Mouse (Mus musculus) naive thymus-derived CD4-positive, alpha-beta T cell, adult 2 months (primary cell): ENCODE data around the gene Cdkn2b.

Source experiments
- DNase-seq: peaks from one replicate; pipeline ENCODE4 v3.0.0-alpha.2; 2011; ENCODE audit warnings: low read depth

Gene Cdkn2b

DNA sequence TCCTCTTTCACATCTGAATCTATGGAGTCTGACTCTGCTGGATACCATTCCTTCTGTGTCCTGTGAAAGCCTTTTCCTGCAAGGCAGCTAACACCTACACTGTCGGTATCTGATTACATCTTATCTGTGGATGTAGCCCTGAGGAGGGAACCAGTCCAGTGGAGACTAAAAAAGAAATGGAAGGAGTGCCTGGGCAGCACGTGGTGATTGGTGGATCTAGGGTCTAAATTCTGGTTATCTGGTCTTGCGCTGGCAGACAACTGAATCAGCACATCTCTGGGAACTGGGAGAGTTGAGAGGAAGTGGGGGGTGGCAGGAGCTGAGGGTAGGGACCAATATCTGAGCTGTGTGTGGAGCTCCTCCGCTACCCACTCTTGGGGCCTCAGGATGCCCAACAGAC lies 21.8 kb downstream of the Cdkn2b start:
- no peak for DNase-seq

DNA sequence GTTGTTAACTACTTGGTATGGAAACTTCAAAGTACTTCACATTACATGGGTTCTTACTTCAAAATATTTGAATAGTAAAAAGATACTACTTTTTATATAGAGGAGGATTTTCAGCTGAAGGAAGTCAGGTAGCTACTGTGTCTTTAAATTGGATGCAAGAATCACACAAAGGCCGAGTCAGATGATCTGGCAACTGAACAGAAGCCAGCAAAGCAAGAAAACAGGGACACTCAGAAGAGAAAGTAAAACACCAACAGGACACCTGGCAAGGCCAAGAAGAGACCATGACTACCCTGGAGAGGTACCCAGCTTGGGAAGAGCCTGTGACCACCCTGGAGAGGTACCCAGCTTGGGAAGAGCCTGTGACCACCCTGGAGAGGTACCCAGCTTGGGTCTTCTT lies 24.3 kb downstream of the Cdkn2b start:
- DNase-seq, result no peak

DNA sequence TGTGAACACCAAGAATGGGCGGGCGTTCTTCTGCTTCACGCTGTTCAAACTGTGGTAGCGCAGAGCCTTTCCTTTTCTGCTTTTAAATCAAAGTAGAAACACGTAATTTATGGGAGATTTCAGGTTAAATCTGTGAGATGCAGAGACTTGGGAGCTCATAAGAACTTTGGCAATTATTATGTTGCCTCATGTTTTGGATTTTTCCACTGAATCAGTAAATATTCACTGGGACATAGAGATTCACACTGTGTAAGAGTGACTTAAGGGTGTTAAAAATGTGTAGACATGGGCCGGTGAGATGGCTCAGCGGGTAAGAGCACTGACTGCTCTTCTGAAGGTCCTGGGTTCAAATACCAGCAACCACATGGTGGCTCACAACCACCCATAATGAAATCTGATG lies 25.2 kb downstream of the Cdkn2b start:
- no peak for DNase-seq

DNA sequence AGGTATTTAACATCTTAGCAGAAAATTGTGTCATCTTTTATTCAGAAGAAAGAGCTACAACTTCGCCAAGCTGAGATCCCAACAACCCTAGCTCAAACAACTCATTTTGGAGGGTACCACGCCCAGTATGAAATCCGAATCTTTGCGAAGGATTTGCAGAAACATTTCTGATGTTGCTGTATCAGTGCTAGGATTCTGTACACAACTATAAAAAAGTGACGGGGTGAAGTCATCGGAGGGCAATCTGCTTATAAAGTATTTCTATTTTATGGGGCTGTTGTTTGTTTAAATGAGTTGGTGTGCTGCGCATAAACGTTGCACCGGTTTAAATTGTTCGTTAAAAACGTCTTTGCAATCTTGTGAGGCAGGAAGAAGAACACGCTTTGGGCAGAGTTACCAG lies 28.2 kb downstream of the Cdkn2b start:
- DNase-seq, result no peak

DNA sequence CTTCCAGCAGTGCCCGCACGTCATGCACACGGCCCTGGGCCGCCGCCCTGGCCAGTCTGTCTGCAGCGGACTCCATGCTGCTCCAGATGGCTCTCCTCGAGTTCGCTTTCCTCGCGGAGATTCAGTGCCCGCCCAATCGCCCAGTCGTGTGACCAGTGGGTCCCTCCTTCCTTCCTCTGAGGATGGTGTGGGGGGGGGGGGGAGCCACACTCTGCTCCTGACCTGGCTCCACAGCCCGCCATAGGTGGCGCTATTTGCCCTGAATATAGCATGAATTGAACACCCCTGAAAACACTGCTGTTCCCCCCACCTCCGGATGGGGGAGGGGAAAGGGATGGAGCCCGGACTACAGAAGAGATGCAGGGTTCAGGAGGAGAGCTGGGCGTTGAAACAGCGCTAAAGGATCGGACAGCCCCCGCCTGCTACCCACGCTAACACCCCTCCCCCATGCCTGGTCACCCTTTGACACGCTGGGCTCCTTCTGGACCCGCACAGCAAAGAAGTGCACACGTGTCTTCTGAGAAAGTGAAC lies 28.7 kb downstream of the Cdkn2b start:
- DNase-seq, result no peak

DNA sequence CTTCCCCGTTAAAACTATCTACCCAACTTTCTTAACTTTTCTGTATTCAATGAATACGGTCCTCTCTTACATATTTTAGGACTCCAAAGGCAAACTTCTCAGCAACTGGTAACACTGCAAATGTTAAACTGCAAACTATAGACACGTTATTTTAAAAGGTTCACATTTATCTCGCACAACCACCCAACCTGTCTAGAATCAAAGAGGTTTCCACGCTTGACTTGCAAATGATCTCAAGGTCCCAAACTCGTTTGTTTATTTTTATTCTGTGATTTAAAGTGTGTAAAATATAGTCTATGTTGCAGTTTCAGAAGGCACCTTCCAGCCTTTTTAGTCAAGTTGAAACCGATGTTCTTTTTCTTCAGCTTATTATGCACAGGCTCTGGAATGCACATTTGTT lies 29.6 kb downstream of the Cdkn2b start:
- DNase-seq, result no peak

DNA sequence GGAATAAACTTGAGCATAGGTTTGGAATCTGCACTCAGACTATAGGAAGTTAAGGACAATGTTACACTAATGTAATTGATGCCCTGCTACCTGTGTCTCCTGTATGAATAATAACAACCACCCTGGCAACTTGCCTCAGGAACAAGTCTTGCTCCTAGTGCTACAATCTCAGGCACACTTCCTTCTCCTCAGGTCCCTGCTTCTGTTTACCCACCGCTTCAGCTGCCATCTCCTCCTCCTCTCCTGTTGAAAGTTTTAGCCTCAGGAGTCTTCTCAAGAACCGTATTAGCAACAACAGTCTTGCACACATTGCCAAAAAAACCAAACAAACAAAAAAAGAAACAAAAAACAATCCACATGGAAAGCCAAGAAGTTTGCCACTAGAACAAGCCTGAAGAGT lies 31.2 kb downstream of the Cdkn2b start:
- DNase-seq, result no peak

DNA sequence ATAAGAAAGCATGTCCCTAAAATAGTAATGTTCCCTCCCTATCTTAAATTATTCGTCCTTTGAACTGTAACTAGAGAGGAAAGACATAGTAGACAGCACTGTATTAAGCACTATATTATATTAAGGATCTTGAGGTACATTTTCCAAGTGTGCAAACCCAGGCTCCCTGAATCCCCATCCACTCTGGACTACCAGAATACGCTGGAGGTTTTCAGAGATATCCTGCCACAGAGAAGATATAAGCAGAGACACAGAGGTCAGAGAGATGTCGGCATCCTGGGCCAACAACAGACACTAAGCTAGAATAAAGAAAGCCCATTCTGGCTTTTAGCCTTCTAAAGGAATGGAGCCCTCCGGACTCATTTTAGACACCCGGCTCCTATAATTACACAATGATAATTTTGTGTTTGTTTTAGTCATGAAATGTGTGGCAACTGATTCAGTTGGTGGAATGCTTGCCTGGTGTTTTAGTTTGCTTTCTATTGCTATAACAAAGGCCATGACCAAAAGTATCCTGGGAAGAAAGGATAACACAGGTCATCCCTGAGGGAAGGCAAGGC lies 33.4 kb downstream of the Cdkn2b start:
- no peak for DNase-seq

DNA sequence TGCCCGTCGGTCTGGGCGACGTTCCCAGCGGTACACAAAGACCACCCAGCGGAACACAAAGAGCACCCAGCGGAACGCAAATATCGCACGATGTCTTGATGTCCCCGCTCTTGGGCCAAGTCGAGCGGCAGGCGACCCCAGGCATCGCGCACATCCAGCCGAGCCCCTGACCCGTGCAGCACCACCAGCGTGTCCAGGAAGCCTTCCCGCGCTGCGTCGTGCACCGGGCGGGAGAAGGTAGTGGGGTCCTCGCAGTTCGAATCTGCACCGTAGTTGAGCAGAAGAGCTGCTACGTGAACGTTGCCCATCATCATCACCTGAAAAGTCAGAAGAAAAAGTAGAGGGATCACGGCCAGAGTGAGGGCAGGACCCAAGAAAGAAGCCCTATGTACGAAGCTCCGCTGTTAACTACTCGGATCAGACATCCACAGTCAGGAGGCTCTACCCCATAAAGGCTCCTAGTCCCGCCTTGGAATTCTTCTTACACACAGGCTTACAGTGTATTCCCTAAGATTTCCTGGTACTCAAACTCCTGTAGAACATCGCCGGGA lies 34.1 kb downstream of the Cdkn2b start:
- no peak for DNase-seq

DNA sequence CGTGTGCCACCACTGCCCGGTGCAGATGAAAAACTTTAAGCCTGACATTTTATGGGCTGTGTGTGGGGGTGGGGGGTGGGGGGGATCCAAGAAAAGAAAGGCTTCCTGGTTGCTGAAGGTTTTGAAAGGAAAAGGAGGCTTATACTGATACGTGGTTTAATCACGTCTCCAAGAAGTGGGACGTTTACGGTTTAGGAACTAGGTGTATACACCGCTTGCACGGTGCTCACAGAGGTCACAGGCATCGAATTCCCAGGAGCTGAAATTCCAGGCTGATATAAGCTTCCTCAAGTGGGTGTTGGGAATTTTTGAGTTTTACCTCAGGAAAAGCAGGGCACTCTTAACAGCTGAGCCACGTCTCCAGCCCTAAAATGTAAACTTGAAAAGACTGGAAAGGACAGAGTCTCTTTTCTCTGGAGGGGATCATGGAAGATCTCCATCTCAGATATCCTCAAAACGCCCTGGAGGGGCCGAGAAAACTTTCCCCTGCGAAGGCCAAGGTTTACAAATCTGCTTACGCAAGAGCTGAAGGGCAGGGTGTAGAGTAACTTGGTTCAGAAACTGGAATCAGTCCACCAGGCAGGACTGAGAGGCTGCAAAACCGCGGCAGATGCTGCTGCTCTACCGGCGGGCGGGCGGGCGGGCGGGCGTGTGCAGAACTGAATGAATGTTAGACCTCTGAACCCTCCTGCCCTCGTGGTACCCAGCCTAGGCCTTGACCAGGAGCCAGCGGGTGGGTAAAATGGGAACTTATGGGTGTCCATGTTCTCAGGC lies 34.8 kb downstream of the Cdkn2b start:
- DNase-seq, result no peak

DNA sequence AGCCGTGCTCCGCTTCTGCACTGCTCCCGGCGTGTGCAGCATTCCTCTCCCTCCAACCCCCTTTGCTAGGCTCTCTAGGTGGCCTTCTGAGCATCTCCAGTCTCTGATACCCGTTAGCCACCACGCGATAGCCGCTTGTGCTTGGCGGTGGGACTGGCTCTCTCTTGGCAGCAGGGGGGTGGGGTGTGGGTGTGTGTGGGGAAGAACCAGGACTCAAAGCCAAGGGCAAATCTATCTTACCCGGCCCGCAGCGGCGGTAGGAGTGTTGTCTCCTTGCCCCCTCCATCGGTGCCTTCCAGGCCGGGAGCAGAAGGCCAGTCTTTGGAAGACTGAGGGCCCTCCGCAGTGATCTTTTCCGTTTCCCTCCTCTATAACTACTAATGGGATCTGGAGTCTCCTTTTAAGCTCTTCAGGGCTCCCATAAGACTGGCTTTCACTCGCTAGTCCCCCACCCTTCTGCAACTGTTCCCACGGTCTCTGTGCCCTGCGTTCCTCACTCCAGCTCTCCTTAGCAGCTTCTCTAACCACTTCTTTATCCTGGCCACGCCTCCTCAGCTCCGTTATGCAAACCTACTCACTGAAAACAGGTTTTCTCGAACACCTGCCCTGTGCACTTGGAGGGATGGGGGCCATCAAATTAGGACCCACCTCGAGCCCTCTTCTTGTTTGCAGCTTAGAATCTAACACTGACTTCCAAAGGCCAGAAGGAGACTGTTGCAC lies 35.9 kb downstream of the Cdkn2b start:
- DNase-seq, result no peak

DNA sequence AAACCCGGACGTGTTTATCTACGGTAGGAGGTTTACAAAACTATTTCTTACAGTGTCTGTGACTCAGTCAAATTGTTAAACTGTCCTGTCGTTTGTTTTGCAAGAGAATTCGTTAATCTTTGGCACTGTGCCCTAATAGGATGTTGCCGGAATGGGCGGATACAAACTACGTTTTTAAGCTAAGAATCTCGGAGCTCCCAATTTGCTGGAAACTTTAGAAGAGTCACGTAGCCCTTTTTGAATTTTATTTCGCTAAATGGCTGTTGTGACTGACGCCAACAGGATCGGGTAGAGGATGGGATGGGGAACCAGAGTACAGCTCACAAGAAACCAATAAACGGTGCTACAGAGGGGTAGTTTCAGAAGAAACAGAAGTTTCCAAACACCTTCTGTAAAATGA lies 36.8 kb downstream of the Cdkn2b start:
- no peak for DNase-seq

DNA sequence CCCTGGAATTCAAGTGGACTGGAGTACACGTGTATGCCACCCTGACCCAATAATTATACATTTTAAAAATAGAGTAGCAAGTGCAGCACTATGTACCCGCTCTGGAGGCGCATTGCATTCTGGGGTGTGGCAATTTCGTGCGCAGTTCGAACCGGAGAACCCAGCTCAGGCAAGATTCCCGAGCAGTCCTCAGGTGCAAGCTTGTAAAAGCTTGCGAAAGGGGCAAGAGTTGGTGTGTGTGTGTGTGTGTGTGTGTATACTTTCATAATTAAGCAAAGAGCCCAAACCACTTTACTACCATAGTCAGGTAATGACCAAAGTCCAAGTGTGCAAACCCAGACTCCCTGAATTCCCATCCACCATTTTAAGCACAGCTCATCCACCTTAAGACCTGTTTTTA lies 37.3 kb downstream of the Cdkn2b start:
- no peak for DNase-seq

DNA sequence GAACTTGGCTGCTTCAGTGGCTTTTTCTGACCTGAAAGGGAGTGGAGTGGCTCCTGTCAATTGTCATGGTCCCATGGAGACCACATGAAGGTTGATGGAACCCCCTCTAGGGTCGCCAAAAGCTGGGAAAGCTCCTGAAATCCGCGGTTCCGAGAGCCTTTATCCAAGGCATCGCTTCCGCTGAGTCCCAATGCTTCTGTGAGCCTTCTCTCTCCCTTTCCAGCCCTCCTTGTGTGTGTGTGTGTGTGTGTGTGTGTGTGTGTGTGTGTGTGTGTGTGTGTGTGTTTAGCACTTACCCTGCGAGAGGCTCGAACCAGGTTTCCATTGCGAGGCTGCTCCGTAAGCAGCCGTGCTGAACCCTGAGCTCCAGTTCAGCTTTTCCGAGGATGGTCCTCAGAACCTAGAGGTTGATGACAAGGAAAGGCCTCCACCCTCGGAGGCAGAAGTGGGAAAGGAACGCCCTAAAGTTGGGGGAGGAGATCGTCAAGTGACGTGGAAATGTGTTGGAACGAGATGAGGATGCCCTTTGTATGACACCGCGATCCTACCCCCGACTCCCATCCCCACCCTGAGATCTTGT lies 37.8 kb downstream of the Cdkn2b start:
- DNase-seq, result no peak

DNA sequence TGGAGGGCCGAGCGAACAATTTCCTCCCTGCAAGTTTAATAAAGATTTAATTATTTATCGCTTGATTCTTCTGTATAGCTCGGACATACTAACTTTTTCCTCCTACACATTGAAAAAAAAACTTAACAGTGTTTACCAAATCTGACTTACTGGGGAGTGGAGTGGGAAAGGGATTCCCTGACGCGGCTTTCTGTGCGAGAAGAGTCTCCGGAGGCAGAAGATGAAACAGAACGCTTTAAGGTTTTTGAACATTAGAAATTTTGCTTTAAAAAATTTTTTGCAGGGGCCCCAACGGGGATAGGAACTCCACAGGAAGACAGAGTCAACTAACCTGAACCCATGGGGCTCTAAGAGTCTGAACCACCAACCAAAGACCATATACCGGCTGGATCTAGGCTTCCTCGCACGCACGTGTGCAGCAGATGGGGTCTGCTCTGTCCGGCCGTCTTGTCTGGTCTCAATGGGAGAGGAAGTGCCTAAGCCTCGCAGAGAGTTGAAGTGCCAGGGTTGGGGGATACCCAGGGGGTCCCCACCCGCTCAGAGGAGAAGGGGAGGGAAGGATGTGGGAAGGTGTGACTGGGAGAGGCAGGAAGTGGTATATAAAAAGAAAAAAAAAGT lies 38.6 kb downstream of the Cdkn2b start:
- no peak for DNase-seq

DNA sequence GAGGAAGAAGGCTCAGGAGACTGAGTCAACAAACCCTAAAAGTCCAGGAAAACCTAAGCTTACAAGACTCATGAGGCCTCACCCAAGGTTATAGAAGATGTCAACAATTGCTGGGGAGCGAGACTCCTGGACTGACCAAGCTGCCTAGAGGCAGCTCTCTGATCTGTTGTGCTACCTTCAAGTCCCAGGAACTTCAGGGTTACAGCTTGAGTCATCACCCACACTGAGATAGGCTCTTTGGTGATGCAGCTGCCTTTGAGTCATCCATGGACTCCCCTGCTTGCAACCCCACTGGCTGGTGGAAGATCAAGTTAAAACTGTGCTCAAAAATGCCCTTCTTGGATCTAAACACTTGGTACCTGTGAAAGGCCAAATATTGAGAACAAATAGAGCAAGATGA lies 53.1 kb downstream of the Cdkn2b start:
- no peak for DNase-seq
